Mouse (Mus musculus) 416B (cell line): ENCODE results near the gene Gm5431.

Experiments used
- DNase-seq: peaks from one replicate; pipeline ENCODE4 v3.0.0; 2011; ENCODE audit warnings: low read depth

Gm5431 gene

DNA sequence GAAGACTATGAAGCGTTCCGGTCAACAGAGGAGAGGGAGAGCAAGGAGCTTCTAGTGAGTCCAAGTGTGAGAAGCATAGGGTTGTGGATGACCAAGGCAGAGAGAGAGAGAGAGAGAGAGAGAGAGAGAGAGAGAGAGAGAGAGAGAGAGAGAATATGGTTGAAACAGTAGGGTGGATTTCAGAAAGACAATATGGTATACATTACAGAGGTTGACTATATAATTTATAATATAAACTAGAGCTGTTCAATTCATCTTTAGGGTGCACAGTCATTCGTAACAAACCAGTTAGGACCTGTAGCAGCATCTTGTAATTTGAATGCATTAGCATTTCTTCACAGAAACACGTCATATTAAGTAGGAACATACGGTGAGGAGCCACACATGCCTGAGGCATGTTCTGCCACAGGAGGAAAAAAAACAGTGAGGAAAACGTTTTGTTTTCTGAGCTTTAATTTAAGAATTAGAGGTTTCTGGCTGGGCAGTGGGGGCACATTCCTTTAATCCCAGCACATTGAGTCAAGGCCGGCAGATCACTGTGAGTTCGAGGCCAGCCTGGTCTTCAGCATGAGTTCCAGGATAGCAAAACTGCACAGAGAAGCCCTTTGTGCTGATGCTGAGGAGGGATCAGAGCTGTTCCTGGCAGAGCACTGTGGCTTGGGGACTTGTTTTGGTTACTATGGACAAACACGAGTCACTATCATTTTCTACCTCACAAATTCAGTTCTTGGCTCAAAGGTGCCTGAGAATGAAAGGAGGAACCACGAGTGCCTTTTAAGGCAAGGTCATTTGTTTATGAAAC, 62.9 kb downstream of the Gm5431 start:
- no peak for DNase-seq

- DNase-seq = peak; percentile 92
Measured at GRCm38 (mm10) chr11:48838181-48838797, 63.7 kb downstream of the Gm5431 start.
